Mouse (Mus musculus) erythroblast, embryonic 14.5 days (primary cell): ENCODE results near the gene Pnpla7. TPM values are rescaled to one million over a fixed set of nuclear protein-coding genes. Genes with fewer than 3 reads are reported as not detected.

Experiments
- H3K27me3 ChIP-seq: 2 replicates; pipeline ENCODE4 v1.6.1; 2012; ENCODE audit warnings: inconsistent platforms; ENCODE audit not compliant: control insufficient read depth
- H3K36me3 ChIP-seq: 2 replicates; pipeline ENCODE4 v1.6.1; 2012; ENCODE audit warnings: mild to moderate bottlenecking, inconsistent platforms; ENCODE audit not compliant: control insufficient read depth
- H3K4me1 ChIP-seq: 2 replicates; pipeline ENCODE4 v1.6.1; 2012; ENCODE audit warnings: inconsistent platforms; ENCODE audit not compliant: control insufficient read depth
- H3K4me3 ChIP-seq: replicated peaks from 2 replicates; pipeline ENCODE3; 2012; ENCODE audit warnings: moderate library complexity, mild to moderate bottlenecking, inconsistent platforms
- H3K9me3 ChIP-seq: 2 replicates; pipeline ENCODE4 v1.6.1; 2012; ENCODE audit warnings: low read length, inconsistent platforms, mixed read lengths; ENCODE audit not compliant: control insufficient read depth
- GATA1 ChIP-seq: IDR thresholded peaks from 2 replicates; pipeline ENCODE4 v1.6.1; 2012; ENCODE audit warnings: low read length, inconsistent platforms, mixed read lengths
- TAL1 ChIP-seq: IDR thresholded peaks from 3 replicates; pipeline ENCODE4 v1.6.1; 2012; ENCODE audit warnings: low read length, inconsistent platforms, mixed read lengths
- polyA plus RNA-seq: library from polyadenylated mRNA; stranded (reverse); fragments of >175 nt; gene quantifications from 2 replicates; pipeline ENCODE4 v1.2.3, GENCODE M21; 2012

Gene Pnpla7
- polyA plus RNA-seq, 1 experiment = 0.80 TPM

GRCm38 (mm10) chr2:25098956-25099355 is 123.1 kb downstream of the Pnpla7 start:
- H3K4me1 ChIP-seq = peaks cover 24% of the 10 kb centered on the region
- H3K9me3 ChIP-seq = no peaks in the 10 kb centered on the region
- H3K36me3 ChIP-seq = no peaks in the 10 kb centered on the region
- H3K27me3 ChIP-seq = peaks cover 8% of the 10 kb centered on the region; the same call in 1 of the 2 replicates
- no peak for TF ChIP-seq TAL1
- no peak for TF ChIP-seq GATA1
- no peak overlapping the region for H3K4me3 ChIP-seq

DNA sequence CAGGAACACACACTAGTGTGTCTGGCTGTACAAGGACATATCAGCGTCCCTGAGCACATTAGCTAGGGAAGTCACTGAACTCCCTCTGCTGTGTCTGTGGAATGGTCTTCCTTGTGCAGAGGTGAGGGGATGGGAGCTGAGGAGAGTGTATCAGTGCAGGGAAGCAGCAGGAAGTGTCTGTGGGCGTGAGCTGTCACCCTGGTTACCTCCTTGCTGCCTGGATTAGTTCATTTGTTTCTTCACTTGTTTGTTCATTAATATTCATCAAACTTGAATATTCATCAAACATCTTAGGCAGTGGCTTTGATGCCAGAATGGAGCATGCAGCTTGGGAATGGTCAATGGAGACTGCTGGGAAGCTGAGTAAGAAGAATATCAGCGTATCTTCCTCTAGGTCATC is 123.9 kb downstream of the Pnpla7 start:
- peaks cover 21% of the 10 kb centered on the region for H3K4me1 ChIP-seq
- peaks cover 2% of the 10 kb centered on the region; the same call in 1 of the 2 replicates for H3K27me3 ChIP-seq
- H3K4me3 ChIP-seq = no peak overlapping the region
- H3K9me3 ChIP-seq = no peaks in the 10 kb centered on the region
- H3K36me3 ChIP-seq = no peaks in the 10 kb centered on the region
- TF ChIP-seq TAL1 (no peak), GATA1 (no peak)

Other genes starting within 250 kb of the Pnpla7 start
- 0.01 TPM in 1 of 2 replicates, not detected in the other for gene Cacna1b, start 212.9 kb upstream of the Pnpla7 start, polyA plus RNA-seq
- 0.72 and 0.74 TPM in 2 replicates for gene Ehmt1, start 56.4 kb upstream of the Pnpla7 start, polyA plus RNA-seq
- gene Arrdc1, start 40.8 kb upstream of the Pnpla7 start, polyA plus RNA-seq = 1.7 and 2.5 TPM in 2 replicates
- 0.67 and 1.1 TPM in 2 replicates for gene Zmynd19, start 26.2 kb upstream of the Pnpla7 start, polyA plus RNA-seq
- 0.78 and 0.86 TPM in 2 replicates for gene Dph7, start 13.6 kb upstream of the Pnpla7 start, polyA plus RNA-seq
- gene Mrpl41, start 935 bp upstream of the Pnpla7 start, polyA plus RNA-seq = 5.1 and 5.8 TPM in 2 replicates
- 0.51 and 0.67 TPM in 2 replicates for gene Nsmf, start 78.3 kb downstream of the Pnpla7 start, polyA plus RNA-seq
- gene Entpd8, start 104.3 kb downstream of the Pnpla7 start, polyA plus RNA-seq = 0.04 TPM in 1 of 2 replicates, not detected in the other
- 0.04 TPM in 1 of 2 replicates, not detected in the other for gene Noxa1, start 119.1 kb downstream of the Pnpla7 start, polyA plus RNA-seq
- gene Nrarp, start 204.7 kb downstream of the Pnpla7 start, polyA plus RNA-seq = 0.38 and 0.49 TPM in 2 replicates
- gene Tor4a, start 220.9 kb downstream of the Pnpla7 start, polyA plus RNA-seq = 0.02 and 0.03 TPM in 2 replicates
- 1.8 TPM in 2 replicates for gene Nelfb, start 235.5 kb downstream of the Pnpla7 start, polyA plus RNA-seq
- gene Stpg3, start 238.6 kb downstream of the Pnpla7 start, polyA plus RNA-seq = 0.03 TPM in 1 of 2 replicates, not detected in the other
- not detected in 2 replicates for gene Fam166a, start 242.7 kb downstream of the Pnpla7 start, polyA plus RNA-seq
- 134 and 136 TPM in 2 replicates for gene Tubb4b, start 248.7 kb downstream of the Pnpla7 start, polyA plus RNA-seq